14 mouse cellular contexts compared by ENCODE assay signal in genomic region chr5:64269669-64270068, GRCm38 (mm10).
DNase-seq lines count a peak whose midpoint lies in the region; ATAC-seq and TF ChIP-seq lines count a peak whose summit lies in the region.
"Had no signal": no experiment of that assay in that cellular context is flagged by ENCODE, and none has a peak within 500 bp of the region (broad histone marks: within the 10 kb centered on the region; RNA-seq: fewer than 3 reads in every experiment).

No protein-coding gene starts in this region.

- H3K9me3 ChIP-seq in forebrain, embryonic 13.5 days (replicated peaks), result no peaks in the 10 kb centered on the region
- no peaks in the 10 kb centered on the region for H3K9me3 ChIP-seq in forebrain, embryonic 16.5 days (ENCODE audit: control insufficient read depth, low read length)
- no peaks in the 10 kb centered on the region for H3K9me3 ChIP-seq in lung, embryonic 15.5 days
- H3K9me3 ChIP-seq in limb, embryonic 10.5 days (replicated peaks), result no peaks in the 10 kb centered on the region
- H3K9me3 ChIP-seq in liver, postnatal 0 days (ENCODE audit: low read length), result no peaks in the 10 kb centered on the region
- H3K9me3 ChIP-seq: hindbrain, embryonic 15.5 days; liver, embryonic 15.5 days had no signal

- H3K4me1 ChIP-seq in forebrain, embryonic 13.5 days, result peaks cover 6% of the 10 kb centered on the region
- no peaks in the 10 kb centered on the region for H3K4me1 ChIP-seq in forebrain, embryonic 16.5 days (replicated peaks; ENCODE audit: control insufficient read depth, insufficient read depth, low read length)
- H3K4me1 ChIP-seq in lung, embryonic 15.5 days, result no peaks in the 10 kb centered on the region
- peaks cover 11% of the 10 kb centered on the region for H3K4me1 ChIP-seq in limb, embryonic 10.5 days
- H3K4me1 ChIP-seq in liver, postnatal 0 days (ENCODE audit: insufficient read depth), result no peaks in the 10 kb centered on the region
- H3K4me1 ChIP-seq: hindbrain, embryonic 15.5 days; liver, embryonic 15.5 days had no signal

- H3K9ac ChIP-seq in forebrain, embryonic 13.5 days, result 0 out of 2 replicates have a peak overlapping the region, but pooled peaks have one; percentile 3
- H3K9ac ChIP-seq in forebrain, embryonic 16.5 days (replicated peaks; ENCODE audit: low read depth, low read length), result no peak overlapping the region
- H3K9ac ChIP-seq in lung, embryonic 15.5 days, result no peak overlapping the region
- H3K9ac ChIP-seq in liver, postnatal 0 days (replicated peaks), result no peak overlapping the region
- H3K9ac ChIP-seq: hindbrain, embryonic 15.5 days; liver, embryonic 15.5 days had no signal

- H3K4me2 ChIP-seq in forebrain, embryonic 13.5 days, result no peak overlapping the region
- H3K4me2 ChIP-seq in forebrain, embryonic 16.5 days (ENCODE audit: low read length), result no peak overlapping the region
- no peak overlapping the region; the same call in 1 of the 2 replicates for H3K4me2 ChIP-seq in lung, embryonic 15.5 days
- no peak overlapping the region for H3K4me2 ChIP-seq in liver, postnatal 0 days (ENCODE audit: low read depth, low read length)
- H3K4me2 ChIP-seq: hindbrain, embryonic 15.5 days; liver, embryonic 15.5 days had no signal

- no peak overlapping the region for H3K4me3 ChIP-seq in forebrain, embryonic 13.5 days
- no peak overlapping the region for H3K4me3 ChIP-seq in forebrain, embryonic 16.5 days (replicated peaks; ENCODE audit: low read length)
- no peak overlapping the region for H3K4me3 ChIP-seq in lung, embryonic 15.5 days
- no peak overlapping the region for H3K4me3 ChIP-seq in limb, embryonic 10.5 days
- H3K4me3 ChIP-seq in liver, postnatal 0 days (ENCODE audit: low read depth, low read length), result no peak overlapping the region
- H3K4me3 ChIP-seq: hindbrain, embryonic 15.5 days; liver, embryonic 15.5 days had no signal

- TF ChIP-seq CTCF in liver, postnatal 0 days (IDR thresholded peaks at IDR 0.05; ENCODE audit: low read depth), result no peak

- intact Hi-C loops in left cerebral cortex, postnatal 25 days (cut with DNase I), result loop anchor here (5.0 to 10.0 kb wide), 2 partner anchors 157 to 455 kb away; partner anchors contain the start of gene 0610040J01Rik

- no peak overlapping the region for H3K27ac ChIP-seq in forebrain, embryonic 13.5 days
- no peak overlapping the region for H3K27ac ChIP-seq in forebrain, embryonic 16.5 days (ENCODE audit: low read length)
- H3K27ac ChIP-seq in lung, embryonic 15.5 days, result peak overlapping the region; percentile 46; the same call in 1 of the 2 replicates
- H3K27ac ChIP-seq in limb, embryonic 10.5 days, result peak overlapping the region; percentile 27; the same call in 1 of the 2 replicates
- no peak overlapping the region for H3K27ac ChIP-seq in liver, postnatal 0 days (ENCODE audit: low read depth)
- H3K27ac ChIP-seq: hindbrain, embryonic 15.5 days; liver, embryonic 15.5 days had no signal

- no peak for DNase-seq in lung, postnatal 36 days
- DNase-seq in R1 (ENCODE audit: low read depth, low spot score), result peak; percentile 27
- no peak for DNase-seq in limb, embryonic 10.5 days (ENCODE audit: low spot score)
- no peak for DNase-seq in left cerebral cortex, postnatal 25 days (ENCODE audit: low spot score in 2 of 2)
- DNase-seq in liver, postnatal 0 days, result no peak
- DNase-seq: adrenal gland, postnatal 14 days; cerebellum, postnatal 14 days; heart, adult 18-20 months; spleen, adult 18-20 months had no signal

- H3K27me3 ChIP-seq in forebrain, embryonic 13.5 days, result no peaks in the 10 kb centered on the region
- no peaks in the 10 kb centered on the region for H3K27me3 ChIP-seq in forebrain, embryonic 16.5 days (replicated peaks; ENCODE audit: control insufficient read depth, insufficient read depth, low read length)
- H3K27me3 ChIP-seq in lung, embryonic 15.5 days, result no peaks in the 10 kb centered on the region
- H3K27me3 ChIP-seq in limb, embryonic 10.5 days (ENCODE audit: low read depth, poor library complexity, severe bottlenecking), result no peaks in the 10 kb centered on the region
- H3K27me3 ChIP-seq in liver, postnatal 0 days (ENCODE audit: insufficient read depth, low read length), result no peaks in the 10 kb centered on the region
- H3K27me3 ChIP-seq: hindbrain, embryonic 15.5 days; liver, embryonic 15.5 days had no signal

- no peak for ATAC-seq in forebrain, embryonic 13.5 days
- no peak for ATAC-seq in forebrain, embryonic 16.5 days
- ATAC-seq in lung, embryonic 15.5 days (ENCODE audit: borderline replicate concordance, extremely low read depth, low FRiP score, low TSS enrichment), result no peak
- no peak for ATAC-seq in liver, postnatal 0 days

- peaks cover 23% of the 10 kb centered on the region; the same call in 1 of the 2 replicates for H3K36me3 ChIP-seq in forebrain, embryonic 13.5 days (ENCODE audit: poor library complexity, severe bottlenecking)
- H3K36me3 ChIP-seq in forebrain, embryonic 16.5 days (ENCODE audit: control insufficient read depth, insufficient read depth), result no peaks in the 10 kb centered on the region
- H3K36me3 ChIP-seq in lung, embryonic 15.5 days, result peaks cover under 1% of the 10 kb centered on the region; the same call in 1 of the 2 replicates
- H3K36me3 ChIP-seq in limb, embryonic 10.5 days, result peaks cover 39% of the 10 kb centered on the region
- peaks cover 11% of the 10 kb centered on the region; the same call in 1 of the 2 replicates for H3K36me3 ChIP-seq in liver, postnatal 0 days (replicated peaks; ENCODE audit: insufficient read depth, low read length)
- H3K36me3 ChIP-seq: hindbrain, embryonic 15.5 days had no signal

- TF ChIP-seq EP300 in liver, postnatal 0 days (IDR thresholded peaks at IDR 0.05; ENCODE audit: low read depth), result no peak

- 15% methylated on average over 7 of the region's 7 CpGs for WGBS in forebrain, embryonic 13.5 days
- 15% methylated on average over 7 of the region's 7 CpGs for WGBS in forebrain, embryonic 16.5 days
- WGBS in lung, embryonic 15.5 days, result 47% methylated on average over 7 of the region's 7 CpGs
- 72% methylated on average over 7 of the region's 7 CpGs for WGBS in limb, embryonic 10.5 days
- 68% methylated on average over 7 of the region's 7 CpGs for WGBS in liver, postnatal 0 days (ENCODE audit: insufficient replicate concordance)

Comparison
In these comparisons a context has a peak if more than half of its experiments do, and no peak if none do; other contexts are left out.
1. H3K27ac ChIP-seq: peak in lung, embryonic 15.5 days (single experiment) and limb, embryonic 10.5 days (single experiment); none in forebrain, embryonic 13.5 days (single experiment), forebrain, embryonic 16.5 days (single experiment) and liver, postnatal 0 days (single experiment).